Mouse (Mus musculus) T-helper 2 cell (primary cell): Measurements from ENCODE around the gene Ccr10.

Source experiments
- in situ Hi-C: fragments of 300-600 bp; cut with MboI, MseI; formaldehyde crosslinking; loops from one replicate; pipeline ENCODE4 v1.15.1; 2025; ENCODE audit warnings: high pct_unique_total_duplicates

Ccr10 gene

DNA sequence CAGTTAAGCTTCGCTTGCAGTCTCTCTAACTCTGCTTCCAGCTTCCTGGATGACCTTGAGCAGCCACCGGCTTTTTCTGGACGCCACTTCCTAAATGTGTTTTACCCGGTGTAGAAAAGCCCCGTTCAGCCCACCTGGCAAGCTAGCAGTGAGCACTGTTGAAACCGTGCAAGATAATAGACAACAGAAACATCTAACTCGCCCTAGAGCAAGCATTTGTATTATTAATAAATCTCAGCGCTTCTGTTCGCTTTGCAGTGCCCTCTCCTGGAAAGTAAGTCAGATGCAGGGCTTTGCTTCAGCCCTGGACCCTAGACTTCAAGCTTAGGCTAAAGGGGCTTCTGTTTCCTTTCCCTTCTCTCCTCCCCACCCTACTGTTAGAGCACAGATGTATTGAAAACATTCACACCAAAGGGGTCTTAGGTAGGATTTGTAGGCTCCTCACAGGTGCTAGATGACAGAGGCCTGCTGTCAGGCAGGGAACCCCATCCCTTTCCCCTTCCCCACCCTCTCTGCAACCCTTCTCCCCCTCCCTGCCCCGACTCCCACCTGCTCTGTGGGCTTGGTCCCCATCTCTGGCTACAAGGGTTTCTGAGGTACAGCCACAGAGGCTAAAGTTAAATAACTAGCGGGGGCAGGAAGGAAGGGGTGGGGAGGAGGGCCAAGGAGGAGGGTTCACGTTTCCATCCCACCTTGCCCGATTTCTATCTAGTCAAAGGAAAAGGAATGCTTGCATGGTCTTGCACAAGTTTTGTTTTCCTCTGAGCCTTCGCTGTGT is at the start of gene Ccr10:
Gene Ccr10 (minus strand): TSS at position 593 of the 778 bp plus-strand sequence.
- in situ Hi-C loops: loop anchor here (10.0 kb wide), 1 partner anchor 630 kb away; the partner anchor contains the start of gene Ttc25

- in situ Hi-C loops: no loop called here
These were observed 49.1 kb upstream of the Ccr10 start for GRCm38 (mm10) chr11:101224337-101224736.

- in situ Hi-C loops: no loop called here
These were observed 46.2 kb upstream of the Ccr10 start for GRCm38 (mm10) chr11:101221306-101221986.

DNA sequence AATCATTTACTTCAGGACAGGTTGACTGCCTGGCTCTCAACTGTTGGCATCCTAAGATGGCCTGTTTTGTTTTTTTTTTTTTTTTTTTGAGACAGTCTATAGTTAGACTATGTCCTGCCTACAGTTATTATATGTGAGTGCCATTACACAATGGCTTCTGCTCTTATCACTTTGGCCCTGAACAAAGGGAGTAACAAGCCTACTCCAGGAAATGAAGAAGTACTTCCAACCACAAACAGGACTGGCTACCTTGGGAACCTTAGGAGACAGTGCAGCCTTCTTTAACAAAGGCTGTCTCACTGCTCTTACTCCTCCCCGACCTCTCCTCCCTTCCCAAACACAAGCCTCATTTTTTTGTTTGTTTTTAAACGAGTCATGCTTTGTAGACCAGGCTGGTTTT is 45.6 kb upstream of the Ccr10 start:
- in situ Hi-C loops: no loop called here

DNA sequence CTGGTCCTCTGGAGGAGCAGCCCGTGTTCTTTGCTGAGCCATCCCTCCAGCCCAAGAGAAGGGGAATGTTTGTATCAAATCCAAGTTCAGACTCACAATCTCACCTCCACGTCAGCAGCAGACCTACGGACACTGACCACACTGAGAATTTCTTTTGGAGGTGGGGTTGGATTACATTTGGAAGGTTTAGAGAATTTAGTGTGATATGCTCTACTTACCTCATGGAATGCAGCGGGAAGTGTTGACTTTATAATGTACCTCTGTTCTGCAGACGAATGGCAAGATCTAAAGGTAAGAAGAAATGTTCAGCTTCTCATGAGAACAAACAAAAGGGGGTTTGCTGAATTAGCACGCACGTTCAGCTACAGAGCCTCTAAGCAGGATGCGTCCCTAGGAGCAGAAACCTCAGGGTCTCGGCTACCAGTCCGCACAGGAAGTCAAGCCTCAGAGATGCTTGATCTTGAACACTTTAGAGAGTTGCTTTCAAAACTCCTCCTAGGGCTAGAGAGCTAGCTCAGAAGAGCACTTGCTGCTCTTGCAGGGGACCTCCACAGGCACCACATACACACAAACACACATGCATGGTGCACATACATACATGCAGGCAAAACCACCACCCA is 43.3 kb upstream of the Ccr10 start:
- in situ Hi-C loops: no loop called here

- in situ Hi-C loops: no loop called here
These were observed 41.7 kb upstream of the Ccr10 start for GRCm38 (mm10) chr11:101216936-101217335.

- in situ Hi-C loops: loop anchor here (5.0 kb wide), 1 partner anchor 35 kb away; the partner anchor contains the start of gene Ramp2
These were observed 36.7 kb upstream of the Ccr10 start for GRCm38 (mm10) chr11:101211970-101212369.

- in situ Hi-C loops: no loop called here
These were observed 25.7 kb upstream of the Ccr10 start for GRCm38 (mm10) chr11:101200986-101201385.

GRCm38 (mm10) chr11:101199555-101199954 is 24.3 kb upstream of the Ccr10 start:
- in situ Hi-C loops: loop anchor here (10.0 kb wide), 1 partner anchor 1855 kb away; no protein-coding TSS in a partner anchor

DNA sequence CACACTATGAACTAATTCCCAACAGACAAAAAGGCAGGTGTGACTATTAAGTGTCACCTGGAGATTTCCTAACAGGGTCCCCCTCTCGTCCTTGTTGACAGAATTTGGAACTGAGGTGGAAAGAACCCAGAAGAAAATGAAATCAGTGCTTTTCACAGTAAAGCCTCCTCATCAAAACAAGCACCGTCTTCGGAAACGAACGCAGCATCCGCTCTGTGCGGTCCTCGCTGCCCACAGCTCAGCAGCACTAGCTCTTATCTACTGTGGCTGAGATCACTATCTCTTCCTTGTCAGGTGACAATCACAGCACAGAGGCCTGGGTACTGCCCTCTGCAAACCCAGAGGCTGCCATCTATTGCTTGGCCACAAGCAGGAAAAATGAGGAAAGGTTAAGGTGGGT is 20.9 kb upstream of the Ccr10 start:
- in situ Hi-C loops: loop anchor here (10.0 kb wide), 1 partner anchor 1859 kb away; no protein-coding TSS in a partner anchor

GRCm38 (mm10) chr11:101195571-101195970 is 20.3 kb upstream of the Ccr10 start:
- in situ Hi-C loops: loop anchor here (10.0 kb wide), 1 partner anchor 1859 kb away; no protein-coding TSS in a partner anchor

DNA sequence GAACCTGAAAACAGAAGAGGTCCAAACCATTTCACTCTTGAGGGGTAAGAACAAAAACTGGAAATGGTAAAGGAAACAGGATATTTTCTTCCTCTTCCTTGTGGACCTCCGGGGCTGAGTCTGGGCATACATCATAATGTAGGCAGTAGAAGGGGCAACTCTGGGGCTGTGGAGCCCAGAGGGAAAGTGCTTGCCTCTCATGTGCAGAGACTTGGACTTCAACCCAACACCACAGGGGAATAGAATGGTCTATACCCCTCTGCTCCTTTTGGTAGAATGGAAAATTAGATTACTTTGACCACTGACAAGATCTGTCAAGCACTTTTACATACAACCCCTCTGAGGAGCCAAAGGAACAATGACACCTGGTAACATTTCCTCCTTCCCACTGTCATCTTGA is 19.9 kb upstream of the Ccr10 start:
- in situ Hi-C loops: loop anchor here (10.0 kb wide), 1 partner anchor 1860 kb away; no protein-coding TSS in a partner anchor

DNA sequence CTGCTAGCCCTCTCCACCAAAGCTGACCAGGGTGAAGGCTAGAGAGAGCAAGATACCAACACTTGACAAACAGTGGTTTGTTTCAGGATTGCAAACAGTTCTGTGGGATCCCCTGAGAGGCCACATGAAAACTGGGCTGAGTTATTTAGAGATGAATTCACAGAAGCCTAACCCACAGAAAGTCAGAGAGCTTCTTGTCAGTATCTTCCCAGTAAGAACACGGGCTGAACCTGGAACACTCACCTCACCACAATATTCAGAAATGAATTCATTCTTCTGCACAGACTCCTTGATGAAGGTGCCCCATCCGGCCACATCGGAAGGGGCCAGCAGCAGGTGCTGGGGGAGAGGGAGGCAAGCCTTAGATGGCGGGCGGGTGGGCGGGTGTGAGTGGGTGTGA is 19.4 kb upstream of the Ccr10 start:
- in situ Hi-C loops: loop anchor here (10.0 kb wide), 1 partner anchor 1860 kb away; no protein-coding TSS in a partner anchor

DNA sequence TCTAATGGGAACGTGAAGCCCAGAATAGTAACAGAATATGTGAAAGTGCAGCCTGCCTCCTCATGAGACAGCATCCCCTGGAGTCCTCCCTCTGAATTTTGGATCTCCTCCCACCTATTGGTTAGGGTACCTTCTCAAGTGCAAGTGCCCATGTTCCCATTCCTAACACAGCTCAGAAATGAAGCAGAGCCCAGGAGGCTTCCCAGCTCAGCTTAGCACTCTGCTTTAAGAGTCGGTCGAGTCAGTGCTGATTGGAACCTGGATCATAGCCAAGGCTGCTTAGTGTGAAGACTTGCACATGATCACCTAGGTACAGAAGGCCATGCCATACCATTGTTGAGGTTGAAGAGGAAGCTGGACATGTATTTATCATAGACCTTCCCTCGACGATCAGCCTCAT is 18.9 kb upstream of the Ccr10 start:
- in situ Hi-C loops: loop anchor here (10.0 kb wide), 1 partner anchor 1861 kb away; no protein-coding TSS in a partner anchor

GRCm38 (mm10) chr11:101193076-101193475 is 17.8 kb upstream of the Ccr10 start:
- in situ Hi-C loops: loop anchor here (10.0 kb wide), 1 partner anchor 1862 kb away; no protein-coding TSS in a partner anchor

- in situ Hi-C loops: loop anchor here (10.0 kb wide), 1 partner anchor 1862 kb away; no protein-coding TSS in a partner anchor
These were observed 17.4 kb upstream of the Ccr10 start for GRCm38 (mm10) chr11:101192646-101193045.

GRCm38 (mm10) chr11:101191919-101192470 is 16.8 kb upstream of the Ccr10 start:
- in situ Hi-C loops: loop anchor here (10.0 kb wide), 1 partner anchor 1863 kb away; no protein-coding TSS in a partner anchor

- in situ Hi-C loops: loop anchor here (10.0 kb wide), 1 partner anchor 1864 kb away; no protein-coding TSS in a partner anchor
These were observed 16.0 kb upstream of the Ccr10 start for GRCm38 (mm10) chr11:101190913-101191907.

- in situ Hi-C loops: loop anchor here (10.0 kb wide), 1 partner anchor 1864 kb away; no protein-coding TSS in a partner anchor
These were observed 15.1 kb upstream of the Ccr10 start for GRCm38 (mm10) chr11:101190181-101190912.
